Mouse (Mus musculus) forebrain, embryonic 16.5 days (tissue): Measurements from ENCODE around the gene Gm20716. TPM values are rescaled to one million over a fixed set of nuclear protein-coding genes. Genes with fewer than 3 reads are reported as not detected.

Experiments used
- ATAC-seq: fragments of 200-750 bp; cut with Nextera tagmentation; 2 replicates; pipeline ENCODE4 v1.8.0; 2017; ENCODE audit warnings: mild to moderate bottlenecking, moderate library complexity
- H3K27ac ChIP-seq: fragments of 300-500 bp; sonication (generic); 2 replicates; pipeline ENCODE4 v1.5.1; 2014; ENCODE audit warnings: low read length, control low read depth
- H3K27me3 ChIP-seq: fragments of 300-500 bp; sonication (generic); replicated peaks from 2 replicates; pipeline ENCODE4 v1.6.1; 2014; ENCODE audit warnings: low read length; ENCODE audit not compliant: control insufficient read depth, insufficient read depth
- H3K36me3 ChIP-seq: fragments of 300-500 bp; sonication (generic); 2 replicates; pipeline ENCODE4 v1.6.1; 2014; ENCODE audit not compliant: control insufficient read depth, insufficient read depth
- H3K4me1 ChIP-seq: fragments of 300-500 bp; sonication (generic); replicated peaks from 2 replicates; pipeline ENCODE4 v1.6.1; 2014; ENCODE audit warnings: low read length; ENCODE audit not compliant: control insufficient read depth, insufficient read depth
- H3K4me2 ChIP-seq: fragments of 300-500 bp; sonication (generic); 2 replicates; pipeline ENCODE4 v1.6.1; 2014; ENCODE audit warnings: mild to moderate bottlenecking, low read length, control low read depth
- H3K4me3 ChIP-seq: fragments of 300-500 bp; sonication (generic); replicated peaks from 2 replicates; pipeline ENCODE4 v1.5.1; 2014; ENCODE audit warnings: mild to moderate bottlenecking, low read length, control low read depth
- H3K9ac ChIP-seq: fragments of 300-500 bp; sonication (generic); replicated peaks from 2 replicates; pipeline ENCODE4 v1.6.1; 2014; ENCODE audit warnings: low read depth, low read length, control low read depth
- H3K9me3 ChIP-seq: fragments of 300-500 bp; sonication (generic); 2 replicates; pipeline ENCODE4 v1.6.1; 2016; ENCODE audit warnings: low read length; ENCODE audit not compliant: control insufficient read depth
- WGBS: fragments of 180-500 bp; shearing (Covaris S2); extraction: QIAGEN DNeasy Blood & Tissue Kit; methylation state at CpG from one replicate; pipeline ENCODE4 v1.1.7; 2014; 5-methylcytosine and 5-hydroxymethylcytosine counted together
- polyA plus RNA-seq: library from polyadenylated mRNA; unstranded; fragments of >200 nt; fragmentation: Nextera tagmentation; extraction: Ambion mirVana; gene quantifications from 2 replicates; pipeline ENCODE4 v1.2.1, GENCODE M21; 2015

Gm20716 gene
- polyA plus RNA-seq, 1 experiment from 2014 or later, result 24.4 TPM

- Histone ChIP-seq H3K4me2 (no peak overlapping the region), H3K4me1 (peaks cover 26% of the 10 kb centered on the region), H3K27me3 (no peaks in the 10 kb centered on the region), H3K27ac (no peak overlapping the region), H3K9ac (no peak overlapping the region), H3K36me3 (0 out of 2 replicates have a peak, but pooled peaks cover 2% of the 10 kb centered on the region), H3K4me3 (no peak overlapping the region), H3K9me3 (no peaks in the 10 kb centered on the region)
- WGBS, result 94% methylated on average over 5 of the region's 5 CpGs
- ATAC-seq, result no peak
Observed at GRCm38 (mm10) chr2:168233286-168233685, 3.1 kb upstream of the Gm20716 start.

- 61% methylated on average over 33 of the region's 33 CpGs for WGBS
- H3K27ac ChIP-seq, result no peak overlapping the region
Observed at GRCm38 (mm10) chr2:168231471-168231829, 1.3 kb upstream of the Gm20716 start.

GRCm38 (mm10) chr2:168230773-168231470, 758 bp upstream of the Gm20716 start:
- Histone ChIP-seq H3K27ac (peak overlapping the region; percentile 97), H3K4me3 (peak overlapping the region; percentile 94), H3K4me2 (peak overlapping the region; percentile 95), H3K9me3 (no peaks in the 10 kb centered on the region), H3K4me1 (peaks cover 33% of the 10 kb centered on the region), H3K9ac (peak overlapping the region; percentile 81), H3K36me3 (peaks cover 11% of the 10 kb centered on the region), H3K27me3 (no peaks in the 10 kb centered on the region)
- WGBS, result 2% methylated on average over 96 of the region's 105 CpGs
- ATAC-seq, result peak; percentile 67

More at GRCm38 (mm10) chr2:168231471-168231829, 1.3 kb upstream of the Gm20716 start:
- peak overlapping the region; percentile 81 for H3K9ac ChIP-seq
- peaks cover 33% of the 10 kb centered on the region for H3K4me1 ChIP-seq
- peaks cover 6% of the 10 kb centered on the region for H3K36me3 ChIP-seq
- no peaks in the 10 kb centered on the region for H3K9me3 ChIP-seq
- no peaks in the 10 kb centered on the region for H3K27me3 ChIP-seq
- H3K4me3 ChIP-seq, result peak overlapping the region; percentile 94
- ATAC-seq, result no peak
- H3K4me2 ChIP-seq, result peak overlapping the region; percentile 95

- no peaks in the 10 kb centered on the region for H3K9me3 ChIP-seq
- peak overlapping the region; percentile 94 for H3K4me3 ChIP-seq
- peaks cover 33% of the 10 kb centered on the region for H3K4me1 ChIP-seq
- H3K4me2 ChIP-seq, result peak overlapping the region; percentile 86
- H3K27me3 ChIP-seq, result no peaks in the 10 kb centered on the region
- no peak overlapping the region for H3K27ac ChIP-seq
- peaks cover 20% of the 10 kb centered on the region for H3K36me3 ChIP-seq
- WGBS, result 20% methylated on average over 41 of the region's 41 CpGs
- peak overlapping the region; percentile 81 for H3K9ac ChIP-seq
- no peak for ATAC-seq
Observed at GRCm38 (mm10) chr2:168229116-168230025, 793 bp downstream of the Gm20716 start.

- H3K36me3 ChIP-seq, result peaks cover 48% of the 10 kb centered on the region
- no peak for ATAC-seq
Observed at GRCm38 (mm10) chr2:168223326-168223725, 6.8 kb downstream of the Gm20716 start.

GRCm38 (mm10) chr2:168213788-168214397, 16.3 kb downstream of the Gm20716 start:
- no peaks in the 10 kb centered on the region for H3K9me3 ChIP-seq
- no peaks in the 10 kb centered on the region for H3K27me3 ChIP-seq
- H3K4me2 ChIP-seq, result no peak overlapping the region
- 46% methylated on average over 5 of the region's 5 CpGs for WGBS
- H3K4me3 ChIP-seq, result no peak overlapping the region
- no peak overlapping the region for H3K9ac ChIP-seq
- H3K36me3 ChIP-seq, result peaks cover 28% of the 10 kb centered on the region
- no peak for ATAC-seq
- H3K27ac ChIP-seq, result no peak overlapping the region
- H3K4me1 ChIP-seq, result no peaks in the 10 kb centered on the region

More at GRCm38 (mm10) chr2:168223326-168223725, 6.8 kb downstream of the Gm20716 start:
- H3K4me2 ChIP-seq, result no peak overlapping the region
- H3K27me3 ChIP-seq, result no peaks in the 10 kb centered on the region
- H3K4me3 ChIP-seq, result no peak overlapping the region
- no peak overlapping the region for H3K9ac ChIP-seq
- no peak overlapping the region for H3K27ac ChIP-seq
- 87% methylated on average over 6 of the region's 6 CpGs for WGBS
- no peaks in the 10 kb centered on the region for H3K9me3 ChIP-seq
- H3K4me1 ChIP-seq, result peaks cover 8% of the 10 kb centered on the region

GRCm38 (mm10) chr2:168207883-168208282, 22.3 kb downstream of the Gm20716 start:
- no peak overlapping the region for H3K4me3 ChIP-seq
- H3K9ac ChIP-seq, result no peak overlapping the region
- peaks cover 23% of the 10 kb centered on the region for H3K36me3 ChIP-seq
- peaks cover 20% of the 10 kb centered on the region for H3K4me1 ChIP-seq
- peak overlapping the region; percentile 99 for H3K27ac ChIP-seq
- over 99% methylated on average over 3 of the region's 3 CpGs for WGBS
- H3K27me3 ChIP-seq, result no peaks in the 10 kb centered on the region
- H3K4me2 ChIP-seq, result no peak overlapping the region
- H3K9me3 ChIP-seq, result no peaks in the 10 kb centered on the region
- no peak for ATAC-seq

GRCm38 (mm10) chr2:168206725-168207644, 23.2 kb downstream of the Gm20716 start, which contains the start of gene Adnp:
Gene Adnp (minus strand): TSS chr2:168207112.
- H3K4me2 ChIP-seq, result peak within 1 kb of the TSS; percentile 77
- ATAC-seq, result peak; percentile 87
- H3K4me1 ChIP-seq, result peaks cover 27% of the 10 kb centered on the region
- H3K27ac ChIP-seq, result peak within 1 kb of the TSS; percentile 99
- H3K36me3 ChIP-seq, result peaks cover 14% of the 10 kb centered on the region
- H3K9ac ChIP-seq, result peak within 1 kb of the TSS; percentile 100
- peak within 1 kb of the TSS; percentile 97 for H3K4me3 ChIP-seq
- no peaks in the 10 kb centered on the region for H3K27me3 ChIP-seq
- WGBS, result 1% methylated on average over 47 of the region's 89 CpGs
- H3K9me3 ChIP-seq, result no peaks in the 10 kb centered on the region
